Mouse (Mus musculus) right cerebral cortex, postnatal 36 days (tissue): ENCODE measurements at regions not wholly inside any gene's neighbourhood (a gene's known extent, or its start where the extent isn't known, plus 50 kb on each side); places are given as distances from the start of the nearest gene placed in this dataset.
A peak's percentile ranks its signal among the peaks of the same experiment; 100 is the strongest.

Experiments
- DNase-seq, 2 experiments: peaks; one replicate each; pipeline ENCODE4 v3.0.0; 2022; ENCODE audit warnings: low spot score in 2 of 2, mixed read lengths in 1 of 2

GRCm38 (mm10) chr14:102925769-102926443 is 56.5 kb downstream of the Kctd12 start:
- DNase-seq, result no peak

GRCm38 (mm10) chr14:102924674-102925073 is 57.8 kb downstream of the Kctd12 start:
- no peak for DNase-seq

GRCm38 (mm10) chr14:102922496-102922993 is 59.9 kb downstream of the Kctd12 start:
- no peak for DNase-seq

- no peak for DNase-seq
These were observed 62.0 kb downstream of the Kctd12 start for GRCm38 (mm10) chr14:102920415-102920814.

DNA sequence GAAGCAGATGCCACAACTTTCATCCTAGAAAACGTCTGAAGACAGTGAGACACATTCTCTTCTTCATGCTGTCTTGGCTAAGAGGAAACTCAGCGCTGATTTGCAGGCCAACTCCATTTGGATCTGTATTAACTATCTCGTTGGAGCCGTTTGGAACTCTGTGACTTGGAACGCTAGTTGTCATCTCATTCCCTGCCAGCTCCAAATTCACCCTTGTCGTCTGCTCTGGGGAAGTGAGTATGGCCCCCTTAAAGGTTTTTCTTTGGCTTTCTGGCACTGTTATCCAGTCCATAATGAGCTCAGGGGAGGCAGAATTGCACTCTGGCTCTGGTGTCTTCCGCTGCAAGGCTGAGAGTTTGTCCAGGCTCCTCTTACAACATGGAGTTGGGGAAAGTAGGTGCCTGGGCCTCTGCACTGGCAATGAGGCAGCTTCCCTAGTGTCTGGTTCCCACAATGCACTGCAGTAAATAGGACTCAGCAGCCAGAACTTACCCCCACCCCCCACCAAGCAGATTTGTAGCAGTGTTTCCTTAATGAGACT is 63.1 kb downstream of the Kctd12 start:
- no peak for DNase-seq

GRCm38 (mm10) chr14:102917929-102918328 is 64.5 kb downstream of the Kctd12 start:
- no peak for DNase-seq

DNA sequence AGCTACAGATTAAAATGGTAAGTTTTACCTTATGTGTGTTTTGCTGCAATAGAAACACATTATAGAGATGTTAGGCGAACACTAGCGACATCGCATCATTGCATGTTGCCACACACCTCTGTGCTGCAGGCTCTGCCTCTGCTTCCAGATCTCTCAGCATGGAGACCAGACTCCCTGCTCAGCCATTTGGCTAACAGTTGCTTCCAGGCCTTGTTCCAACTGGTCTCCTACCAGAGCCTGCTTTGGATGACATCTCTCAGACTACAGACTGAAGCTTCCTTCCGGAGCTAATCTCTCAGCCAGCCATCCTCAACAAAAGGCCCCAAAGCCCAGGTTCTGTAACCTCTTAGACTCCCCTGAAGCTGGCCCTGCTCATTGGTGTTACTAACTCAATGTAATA is 66.5 kb downstream of the Kctd12 start:
- DNase-seq, result no peak

DNA sequence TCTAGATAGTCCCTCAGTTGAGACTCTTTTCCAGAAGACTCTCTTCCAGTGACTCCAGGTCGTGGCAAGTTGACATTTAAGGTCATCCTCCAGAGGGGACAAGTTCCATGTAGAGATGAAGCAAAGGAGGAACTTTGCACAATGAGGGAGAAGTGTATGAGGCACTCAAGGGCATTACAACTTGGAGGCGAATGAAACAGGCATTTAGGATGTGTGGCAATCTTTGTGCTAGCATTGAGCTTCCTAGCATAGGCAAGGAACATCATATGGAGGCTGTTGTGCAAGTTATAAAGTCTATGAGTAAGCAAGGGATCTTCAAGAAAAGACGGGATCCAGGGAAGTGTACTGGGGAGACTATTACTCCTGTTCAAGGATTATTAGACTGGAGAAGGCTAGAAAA is 70.9 kb downstream of the Kctd12 start:
- DNase-seq, result no peak

DNA sequence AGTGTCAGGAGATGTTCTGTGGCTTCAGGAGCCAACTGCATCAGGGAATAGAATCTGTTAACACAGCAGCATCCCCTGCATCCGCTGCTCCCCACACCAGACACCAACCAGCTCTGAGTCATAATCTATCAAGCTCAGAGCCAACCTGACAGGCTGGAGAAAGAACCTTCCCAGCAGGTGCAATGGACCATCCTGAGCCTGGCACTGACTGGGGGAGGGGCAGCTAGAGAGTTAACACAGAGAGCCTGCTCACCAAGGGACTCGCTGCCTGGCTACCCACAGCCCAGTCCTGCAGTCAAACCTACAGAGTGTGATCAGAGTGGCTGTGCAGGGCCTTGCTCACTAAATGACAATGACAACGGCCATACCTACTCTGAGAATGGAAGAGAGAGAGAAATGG is 73.4 kb downstream of the Kctd12 start:
- DNase-seq, result no peak

GRCm38 (mm10) chr14:102907411-102908103 is 74.9 kb downstream of the Kctd12 start:
- no peak for DNase-seq

- no peak for DNase-seq
These were observed 75.6 kb downstream of the Kctd12 start for GRCm38 (mm10) chr14:102906826-102907225.

DNA sequence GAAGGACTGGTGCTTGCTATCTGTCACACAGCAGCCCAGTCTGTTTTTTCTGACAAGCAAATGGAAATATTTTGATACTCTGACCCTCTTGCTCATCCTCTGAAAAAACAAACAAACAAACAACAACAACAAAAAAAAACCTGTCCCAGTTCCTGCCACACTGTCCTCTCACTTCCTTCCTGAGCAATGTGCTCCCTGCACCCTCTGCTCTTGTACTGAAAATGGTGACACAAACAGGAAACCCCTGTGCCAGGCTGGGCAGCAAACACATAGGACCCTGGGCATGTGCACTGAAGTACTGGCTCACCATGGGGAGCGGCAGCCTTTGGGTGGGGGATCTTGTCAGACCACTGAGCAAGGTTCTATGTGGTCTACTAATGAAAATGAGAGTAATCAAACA is 76.2 kb downstream of the Kctd12 start:
- no peak for DNase-seq

DNA sequence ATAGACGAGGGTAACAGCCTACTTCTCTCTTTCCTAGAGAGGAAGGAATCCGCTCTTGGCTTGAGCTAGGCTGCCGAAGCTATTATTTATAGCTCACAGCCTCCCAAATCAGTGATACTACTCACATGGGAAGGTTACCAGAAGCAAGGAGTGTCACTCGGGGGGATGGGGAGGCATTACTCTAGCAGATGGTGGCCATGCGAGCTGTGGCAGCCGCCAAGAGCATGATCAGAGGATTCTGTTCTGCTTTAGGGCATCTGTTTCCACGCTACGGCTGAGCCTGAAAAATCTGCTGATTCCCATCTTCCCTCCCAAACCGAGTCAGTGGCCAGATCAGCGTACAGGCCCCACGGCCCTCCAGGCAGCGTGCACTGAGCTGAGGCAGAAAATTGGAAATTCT is 79.5 kb downstream of the Kctd12 start:
- peak; percentile 51 to 66 for DNase-seq

DNA sequence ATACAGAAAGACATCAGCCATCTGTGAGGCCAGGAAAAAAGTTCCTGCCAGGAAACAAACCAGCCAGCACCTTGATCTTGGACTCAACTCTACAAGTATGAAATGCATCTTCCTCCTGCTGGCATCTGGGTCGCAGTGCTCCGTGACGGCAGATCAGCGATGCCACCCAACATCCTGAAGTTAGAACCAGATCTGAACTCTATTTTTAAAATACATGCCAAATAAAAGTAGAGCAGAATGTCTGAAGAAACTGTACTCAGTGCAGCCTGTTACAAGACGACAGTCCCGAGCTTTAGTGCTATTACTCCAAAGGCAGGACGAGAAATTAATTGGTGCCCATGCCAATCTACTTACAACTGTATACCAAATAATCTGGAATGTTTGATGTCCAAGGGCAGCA is 80.2 kb downstream of the Kctd12 start:
- no peak for DNase-seq

- DNase-seq, result no peak
These were observed 84.0 kb downstream of the Kctd12 start for GRCm38 (mm10) chr14:102898445-102898844.

GRCm38 (mm10) chr14:102897039-102897438 is 85.4 kb downstream of the Kctd12 start:
- DNase-seq, result no peak

- no peak for DNase-seq
These were observed 85.9 kb downstream of the Kctd12 start for GRCm38 (mm10) chr14:102896527-102896926.

DNA sequence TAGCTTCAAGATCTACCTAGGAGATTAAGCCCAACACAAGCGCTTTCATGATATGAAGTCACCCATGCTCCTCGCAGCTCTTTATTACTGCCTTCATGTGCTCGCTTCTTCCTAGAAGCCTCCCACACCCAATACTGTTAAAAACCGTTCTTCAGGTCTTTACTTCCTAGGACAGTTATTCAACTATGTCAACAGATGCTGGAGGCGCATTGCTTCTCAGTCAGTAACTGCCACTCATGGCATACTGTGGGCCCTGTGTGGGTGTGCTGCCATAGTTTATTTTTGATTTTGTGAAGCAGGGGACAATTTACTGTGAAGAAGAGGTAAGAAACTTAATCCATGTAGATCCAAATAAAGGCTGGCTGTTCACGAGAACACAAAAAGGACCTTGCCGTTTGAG is 89.2 kb downstream of the Kctd12 start:
- no peak for DNase-seq

DNA sequence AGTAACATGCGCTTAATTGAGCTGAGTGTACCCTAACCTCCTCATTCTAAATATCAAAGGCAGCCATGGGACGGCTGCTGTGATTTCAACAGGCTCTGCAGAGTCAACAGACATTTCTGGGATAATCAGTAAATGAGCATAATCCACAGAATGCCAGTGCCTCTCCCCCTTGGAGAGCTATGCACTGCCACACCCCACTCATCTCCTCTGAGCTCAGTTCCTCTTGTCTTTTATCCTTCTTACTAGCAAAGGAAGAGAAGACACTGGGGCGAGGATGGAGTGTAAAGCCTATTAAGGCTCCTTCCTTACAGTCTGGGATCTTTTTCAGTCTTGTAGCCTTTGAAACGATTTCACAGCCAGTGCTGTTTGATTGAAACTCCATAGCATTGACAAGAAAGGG is 90.9 kb downstream of the Kctd12 start:
- DNase-seq, result no peak

DNA sequence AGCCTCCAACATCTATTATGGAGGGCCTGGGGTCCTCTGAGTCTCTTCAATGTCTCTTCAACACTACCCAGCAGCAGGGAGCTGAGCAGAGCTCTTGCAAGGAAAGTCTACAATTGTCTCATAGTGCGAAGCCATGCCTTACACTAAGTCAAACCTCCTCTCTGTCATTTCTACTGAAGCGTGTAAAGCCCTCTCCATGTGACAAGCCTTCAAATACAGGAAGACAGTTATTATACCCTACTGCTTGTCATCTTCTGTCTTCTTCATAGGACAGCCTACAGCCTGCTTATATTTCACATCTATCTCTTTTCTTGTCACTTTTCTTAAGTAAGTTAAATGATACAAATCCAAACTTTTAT is 97.2 kb downstream of the Kctd12 start:
- no peak for DNase-seq

GRCm38 (mm10) chr14:102884539-102885239 is 97.7 kb downstream of the Kctd12 start:
- DNase-seq, result no peak

DNA sequence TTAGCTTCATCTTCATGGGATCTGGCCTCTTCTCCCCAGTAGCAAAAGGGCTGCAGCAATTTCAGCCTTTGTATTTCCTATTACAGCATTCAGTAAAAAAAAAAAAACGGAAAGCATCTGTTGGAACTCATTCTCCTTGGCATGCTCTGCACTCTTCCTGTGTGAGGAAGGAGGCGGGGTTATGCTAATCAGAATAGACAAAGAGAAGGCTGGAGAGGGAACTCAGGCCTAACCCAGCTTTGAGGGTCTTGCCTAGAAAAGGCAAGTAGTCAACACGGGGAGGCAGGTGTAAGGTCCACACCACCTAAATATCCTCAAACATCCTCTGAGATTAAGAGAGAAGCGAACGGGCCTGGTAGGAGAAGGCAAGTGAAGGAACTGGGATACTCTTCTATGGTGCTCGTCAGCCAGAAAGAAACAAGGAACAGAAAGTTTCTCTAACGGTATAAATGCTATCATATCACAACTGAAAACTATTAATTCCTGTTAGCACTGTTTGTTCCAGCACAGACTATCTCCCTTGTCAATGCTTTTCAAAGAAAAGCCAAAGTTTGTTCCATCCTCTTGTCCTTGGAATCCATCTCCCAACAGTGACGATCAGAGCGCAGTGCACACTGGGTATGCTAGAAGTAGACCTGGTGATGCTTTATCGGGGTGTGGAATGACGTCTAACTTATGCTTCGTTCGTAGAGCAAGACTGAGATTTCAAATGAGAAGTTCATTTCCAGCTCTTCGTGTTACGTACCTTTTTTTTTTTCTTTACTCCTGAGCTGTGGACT is 98.9 kb downstream of the Kctd12 start:
- no peak for DNase-seq
